Mouse (Mus musculus): Measurements from ENCODE around the gene Plekhg4.
A peak's percentile ranks its signal among the peaks of the same experiment; 100 is the strongest.

The Plekhg4 gene

DNA sequence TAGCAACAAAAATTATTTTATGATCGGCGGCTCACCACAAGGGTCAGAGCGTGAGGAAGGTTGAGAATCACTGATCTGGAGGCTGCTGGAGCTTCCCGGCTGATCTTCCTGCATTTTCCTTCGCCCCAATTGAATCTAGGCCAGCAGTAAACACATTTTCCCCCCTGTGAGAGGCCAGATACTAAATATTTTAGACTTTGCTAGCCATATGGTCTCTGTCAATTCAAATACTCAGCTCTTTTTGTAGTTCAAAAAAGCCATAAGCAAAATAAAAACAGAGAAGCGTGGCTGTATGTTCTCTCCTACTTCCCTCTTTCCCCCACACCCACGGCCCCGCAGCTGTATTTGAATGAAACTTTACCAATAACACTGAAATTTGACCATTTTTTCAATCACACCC lies 30.4 kb downstream of the Plekhg4 start:
- DNase-seq (ENCODE audit: low spot score in 2 of 2): no peak

DNA sequence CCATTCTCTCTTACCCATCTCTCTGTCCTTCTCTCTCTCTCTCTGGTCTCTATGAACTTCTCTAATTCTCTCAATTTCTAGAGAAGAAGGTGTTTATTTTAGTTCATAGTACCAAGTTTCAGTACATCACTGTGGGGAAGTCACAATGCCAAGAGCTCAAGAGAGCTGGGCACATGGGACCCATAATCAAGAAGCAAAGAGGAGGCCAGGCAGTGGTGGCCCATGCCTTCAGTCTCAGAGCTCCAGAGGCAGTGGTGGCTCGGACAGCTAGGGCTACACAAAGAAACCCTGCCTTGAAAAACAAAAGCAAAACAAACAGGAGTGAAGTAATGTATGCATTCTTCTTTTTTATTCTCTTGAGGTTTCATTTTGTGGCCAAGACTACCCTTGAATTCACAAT lies 31.4 kb downstream of the Plekhg4 start:
- DNase-seq (ENCODE audit: low spot score in 2 of 2): no peak

GRCm38 (mm10) chr8:105406416-105406815 lies 33.3 kb downstream of the Plekhg4 start:
- DNase-seq (ENCODE audit: low spot score in 2 of 2): no peak

- no peak for DNase-seq (ENCODE audit: low spot score in 2 of 2)
These were observed 35.3 kb downstream of the Plekhg4 start for GRCm38 (mm10) chr8:105408331-105408730.

GRCm38 (mm10) chr8:105409947-105410346 lies 36.9 kb downstream of the Plekhg4 start:
- no peak for DNase-seq (ENCODE audit: low spot score in 2 of 2)

GRCm38 (mm10) chr8:105413391-105413790 lies 40.3 kb downstream of the Plekhg4 start, which contains the start of the genes Kctd19 and Lrrc36:
TSS of gene Kctd19 (minus strand) at chr8:105413502.
TSS of gene Lrrc36 (plus strand) at chr8:105413571.
- peak; percentile 42 to 64 for DNase-seq (ENCODE audit: low spot score in 2 of 2)

- no peak for DNase-seq (ENCODE audit: low spot score in 2 of 2)
These were observed 45.9 kb downstream of the Plekhg4 start for GRCm38 (mm10) chr8:105418992-105419391.

GRCm38 (mm10) chr8:105419800-105420199 lies 46.7 kb downstream of the Plekhg4 start:
- no peak for DNase-seq (ENCODE audit: low spot score in 2 of 2)

- DNase-seq (ENCODE audit: low spot score in 2 of 2): no peak
These were observed 48.9 kb downstream of the Plekhg4 start for GRCm38 (mm10) chr8:105422006-105422405.

GRCm38 (mm10) chr8:105426878-105427277 lies 53.8 kb downstream of the Plekhg4 start:
- no peak for DNase-seq (ENCODE audit: low spot score in 2 of 2)

GRCm38 (mm10) chr8:105431743-105432515 lies 58.9 kb downstream of the Plekhg4 start:
- DNase-seq (ENCODE audit: low spot score in 2 of 2): no peak
